Mouse (Mus musculus): Measurements from ENCODE around the gene Kcne3. TPM values are rescaled to one million over a fixed set of nuclear protein-coding genes. Genes with fewer than 3 reads are reported as not detected.

Kcne3 gene
- polyA plus RNA-seq (2015; fragmentation: Nextera tagmentation; extraction: Ambion mirVana): 1.7 and 2.3 TPM in 2 replicates

- no peak for DNase-seq (ENCODE audit: low spot score)
These were observed at the start of gene Kcne3 for GRCm38 (mm10) chr7:100176269-100176668. Gene Kcne3 (plus strand): TSS chr7:100176502.

DNA sequence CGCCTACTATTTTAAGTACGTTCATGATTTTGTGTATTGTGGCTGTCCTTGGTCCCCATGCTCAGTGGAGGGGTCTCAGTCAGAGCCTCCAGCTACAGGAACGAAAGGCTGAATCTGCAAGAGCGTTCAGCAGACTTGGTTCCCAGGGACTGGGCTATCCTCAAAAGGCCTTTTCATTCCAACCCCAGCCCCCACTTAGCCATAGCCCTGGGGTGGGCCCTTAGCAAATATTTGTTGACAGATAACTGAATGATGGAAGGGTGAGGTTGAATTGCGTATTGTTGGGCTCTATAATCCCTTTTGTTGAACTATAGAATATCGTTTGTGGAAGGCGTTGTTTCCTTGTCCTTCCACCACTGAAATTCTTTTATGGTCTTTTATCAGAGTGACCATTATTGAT, 49.8 kb upstream of the Kcne3 start:
- DNase-seq (ENCODE audit: low spot score): no peak

GRCm38 (mm10) chr7:100128262-100129041, 47.9 kb upstream of the Kcne3 start:
- DNase-seq (ENCODE audit: low spot score): no peak

DNA sequence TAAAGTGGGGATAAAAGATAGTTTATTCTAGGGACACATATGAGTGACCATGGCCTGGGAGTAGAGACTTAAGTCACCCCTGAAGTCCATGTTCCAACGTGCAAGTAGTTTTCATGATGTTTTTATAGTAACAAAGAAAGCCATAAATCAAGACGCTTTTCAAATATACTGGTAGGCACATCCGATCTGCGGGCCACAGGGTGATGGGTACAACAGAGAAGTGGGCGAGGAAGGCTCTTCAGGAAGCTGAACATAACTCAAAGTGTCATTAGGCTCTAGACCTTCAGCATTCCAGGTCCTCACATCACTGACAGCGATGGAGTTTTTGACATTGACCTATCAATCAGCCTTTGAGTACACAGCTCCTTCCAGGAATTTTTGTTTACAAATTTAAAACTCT, 45.7 kb upstream of the Kcne3 start:
- no peak for DNase-seq (ENCODE audit: low spot score)

DNA sequence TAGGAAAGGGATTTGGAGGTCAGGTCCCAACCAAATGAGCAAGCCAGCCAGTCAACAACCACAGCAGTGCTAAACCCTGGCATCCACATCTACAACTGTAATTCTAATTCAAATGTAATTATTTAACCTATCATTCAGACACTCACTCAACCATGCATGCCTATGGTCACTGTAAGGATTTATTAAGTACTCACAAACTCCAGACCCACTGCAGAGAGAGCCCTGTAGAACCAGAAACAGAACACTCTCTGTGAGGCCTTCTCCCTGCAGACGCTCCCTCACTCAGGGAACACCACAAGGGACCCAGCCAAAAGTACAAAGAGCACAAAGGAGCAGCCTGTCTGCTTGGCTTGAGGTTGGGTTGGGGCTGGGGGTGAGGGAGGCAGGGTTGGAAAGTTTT, 43.9 kb upstream of the Kcne3 start:
- DNase-seq (ENCODE audit: low spot score): no peak

GRCm38 (mm10) chr7:100137038-100137437, 39.3 kb upstream of the Kcne3 start:
- no peak for DNase-seq (ENCODE audit: low spot score)

DNA sequence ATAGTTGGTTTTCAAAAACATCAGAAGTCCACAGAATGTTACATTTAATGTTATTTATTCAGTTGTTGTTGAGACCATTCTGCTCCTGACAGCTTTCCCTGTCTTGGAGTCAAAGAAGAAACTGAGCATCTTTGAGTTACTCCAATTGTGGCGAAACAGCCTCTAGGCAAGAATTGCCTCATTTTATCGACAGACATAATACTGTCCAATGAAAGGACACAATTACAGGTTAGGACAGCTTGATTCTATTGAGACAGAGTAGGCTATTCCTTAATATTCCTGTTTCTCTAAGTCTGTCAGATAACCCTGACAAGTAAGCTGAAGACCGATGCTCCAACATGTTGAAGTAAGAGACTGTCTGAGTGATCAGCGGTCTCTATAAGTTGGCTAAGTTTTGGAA, 38.2 kb upstream of the Kcne3 start:
- no peak for DNase-seq (ENCODE audit: low spot score)

DNA sequence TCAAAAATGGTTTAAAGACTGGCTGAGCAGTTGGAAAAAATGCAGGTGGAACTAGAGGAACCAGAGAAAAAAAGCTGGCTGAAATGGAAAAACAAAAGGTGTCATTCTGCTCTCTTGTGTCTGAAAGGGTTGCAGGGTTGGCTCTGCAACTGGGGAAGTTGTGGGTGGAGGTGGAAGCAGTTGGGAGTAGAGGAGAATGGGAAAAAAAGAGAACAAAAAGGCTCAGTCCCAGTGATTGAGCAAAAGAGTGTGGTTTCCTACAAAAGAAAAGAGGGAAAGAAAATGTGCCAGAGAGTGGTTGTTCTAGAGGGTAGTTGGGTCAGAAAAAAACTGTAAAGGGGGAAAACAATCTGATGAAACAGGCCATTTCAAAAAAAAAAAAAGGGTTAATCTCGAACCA, 35.7 kb upstream of the Kcne3 start:
- DNase-seq (ENCODE audit: low spot score): no peak

GRCm38 (mm10) chr7:100148586-100148985, 27.7 kb upstream of the Kcne3 start:
- DNase-seq (ENCODE audit: low spot score): no peak

DNA sequence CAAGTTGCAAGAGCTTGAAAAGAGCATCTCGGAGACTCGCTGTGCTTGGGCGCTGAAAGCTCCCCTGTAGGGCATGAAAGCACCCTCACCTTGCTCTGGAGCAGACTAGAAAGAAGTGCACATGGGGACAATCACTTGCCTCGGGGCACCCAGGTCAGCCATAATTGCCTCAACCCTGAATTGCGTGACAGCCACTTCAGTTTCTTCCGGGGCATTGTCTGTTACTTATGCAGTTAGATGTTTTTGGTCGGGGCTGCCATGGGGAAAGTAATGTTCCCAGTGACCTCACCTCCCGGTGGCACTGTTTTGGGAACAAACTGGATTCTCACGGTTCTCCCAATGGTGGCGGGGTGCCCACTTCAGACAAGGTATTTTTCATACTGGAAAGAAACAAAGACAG, 26.2 kb upstream of the Kcne3 start:
- no peak for DNase-seq (ENCODE audit: low spot score)

DNA sequence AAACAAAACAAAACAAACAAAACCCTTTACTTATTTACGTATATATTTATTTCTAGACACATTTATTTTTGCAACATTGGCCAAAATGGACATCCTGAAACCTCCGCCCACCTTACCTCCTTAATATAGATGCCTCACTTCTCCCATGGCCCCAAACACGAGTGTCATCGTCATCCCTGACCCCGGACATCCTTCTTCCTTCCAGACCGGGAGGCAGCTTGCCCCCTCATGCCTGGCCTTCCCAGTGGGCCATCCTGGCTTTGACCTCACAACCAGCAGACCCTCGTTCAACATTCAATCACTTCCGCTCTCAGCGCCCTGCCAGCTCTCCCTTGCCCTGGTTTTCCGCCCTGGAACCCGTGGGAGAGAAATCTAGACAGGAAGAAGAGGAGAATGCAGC, 25.7 kb upstream of the Kcne3 start:
- DNase-seq (ENCODE audit: low spot score): no peak

- DNase-seq (ENCODE audit: low spot score): no peak
These were observed 18.6 kb upstream of the Kcne3 start for GRCm38 (mm10) chr7:100157669-100158068.

DNA sequence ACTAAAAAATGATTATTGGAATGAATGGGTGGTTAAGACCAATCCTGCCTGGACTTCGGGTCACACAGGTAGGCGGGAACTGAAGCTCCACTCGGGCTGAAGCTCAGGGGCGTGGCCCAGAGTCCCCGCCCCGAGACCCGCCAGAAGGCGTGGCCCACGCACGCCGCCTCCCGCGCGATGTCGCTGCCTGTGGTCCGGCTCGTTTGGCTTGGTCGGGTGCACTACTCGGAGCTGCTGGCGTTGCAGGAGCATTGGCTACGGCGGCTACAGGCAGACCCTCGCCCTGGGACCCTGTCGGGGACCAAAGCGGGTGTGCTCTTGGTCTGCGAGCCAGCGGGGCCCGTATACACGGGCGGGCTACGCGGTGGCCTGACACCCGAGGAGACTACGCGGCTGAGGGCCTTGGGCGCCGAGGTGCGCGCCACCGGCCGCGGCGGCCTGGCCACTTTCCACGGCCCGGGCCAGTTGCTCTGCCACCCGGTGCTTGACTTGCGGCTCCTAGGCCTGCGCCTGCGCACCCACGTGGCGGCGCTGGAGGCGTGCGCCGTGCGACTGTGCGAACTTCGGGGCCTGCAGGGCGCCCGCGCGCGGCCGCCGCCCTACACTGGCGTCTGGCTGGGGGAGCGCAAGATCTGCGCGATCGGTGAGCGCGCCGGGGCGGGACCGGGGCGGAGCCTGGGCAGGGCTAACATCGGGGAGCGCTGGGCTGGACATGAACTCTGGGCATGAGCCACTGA, 17.0 kb upstream of the Kcne3 start, which contains the start of gene Lipt2:
Lipt2 (plus strand) TSS at position 173 of the 737 bp plus-strand sequence.
- DNase-seq (ENCODE audit: low spot score): peak; percentile 87

GRCm38 (mm10) chr7:100160006-100160405, 16.3 kb upstream of the Kcne3 start:
- DNase-seq (ENCODE audit: low spot score): no peak

GRCm38 (mm10) chr7:100163506-100163905, 12.8 kb upstream of the Kcne3 start:
- DNase-seq (ENCODE audit: low spot score): no peak

DNA sequence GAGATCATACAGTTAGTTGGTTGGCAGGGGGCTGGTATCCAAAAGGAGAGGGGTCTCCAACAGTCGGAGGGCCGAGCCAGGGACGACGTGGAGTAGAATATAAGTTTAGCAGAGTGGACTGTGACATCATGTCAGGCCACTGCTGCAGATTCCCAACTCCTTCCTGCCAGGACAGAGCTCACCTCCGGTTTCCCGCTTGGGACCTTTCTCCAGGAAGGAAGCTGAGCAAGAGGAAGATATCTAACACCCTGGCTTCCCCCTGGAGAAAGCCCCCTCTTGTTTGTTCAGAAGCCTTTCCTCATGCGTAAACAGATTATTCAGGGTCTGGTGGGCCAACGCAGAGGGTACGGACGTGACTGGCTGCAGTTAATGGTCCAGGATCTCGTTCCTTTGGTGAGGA, 7.6 kb upstream of the Kcne3 start:
- no peak for DNase-seq (ENCODE audit: low spot score)

- DNase-seq (ENCODE audit: low spot score): no peak
These were observed 5.5 kb upstream of the Kcne3 start for GRCm38 (mm10) chr7:100170756-100171155.

GRCm38 (mm10) chr7:100178016-100178890, 2.0 kb downstream of the Kcne3 start:
- peak; percentile 52 for DNase-seq (ENCODE audit: low spot score)

DNA sequence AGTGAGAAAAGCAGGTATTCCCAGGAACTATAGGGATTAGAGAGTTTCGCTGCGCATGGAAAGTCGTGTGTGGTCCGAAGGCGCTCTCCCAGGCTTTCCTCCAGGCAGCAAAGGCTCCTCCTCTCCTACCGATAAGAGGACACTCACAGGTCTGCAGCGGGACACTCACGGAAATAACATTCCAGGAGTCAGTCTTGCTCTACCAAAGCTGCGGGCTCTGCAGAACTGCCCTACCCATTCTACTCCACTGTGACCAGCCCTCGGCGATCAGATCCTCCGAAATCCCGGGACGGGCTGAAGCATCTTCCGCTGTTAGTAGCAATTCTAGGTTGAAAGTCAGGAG, 2.6 kb downstream of the Kcne3 start:
- DNase-seq (ENCODE audit: low spot score): no peak

DNA sequence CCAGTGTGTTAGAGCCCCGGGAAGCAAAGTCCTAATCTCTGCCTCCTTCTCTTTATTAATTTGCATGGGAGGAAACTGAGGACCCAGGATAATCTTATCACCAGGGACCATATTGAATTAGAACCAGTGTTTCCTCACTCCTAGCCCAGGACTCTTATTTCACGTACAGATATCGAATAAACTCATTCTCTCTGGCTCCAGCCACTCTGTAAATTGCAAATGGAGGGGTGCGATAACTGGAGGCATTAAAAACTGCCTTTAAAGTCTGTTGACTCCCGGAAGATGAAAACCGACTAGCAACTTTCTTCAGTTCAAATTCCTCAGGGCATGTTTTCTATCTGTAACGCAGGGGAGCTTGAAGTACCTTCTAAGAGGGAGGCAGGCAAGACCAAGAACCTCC, 3.1 kb downstream of the Kcne3 start:
- DNase-seq (ENCODE audit: low spot score): no peak

- DNase-seq (ENCODE audit: low spot score): no peak
These were observed 3.6 kb downstream of the Kcne3 start for GRCm38 (mm10) chr7:100179836-100180407.

All from thymus, postnatal 0 days (tissue).